Mouse (Mus musculus): ENCODE measurements around the gene Ciita. TPM values are rescaled to one million over a fixed set of nuclear protein-coding genes. Genes with fewer than 3 reads are reported as not detected.

Ciita gene
- 0.29 and 0.40 TPM in 2 replicates for polyA plus RNA-seq (2015; fragmentation: Nextera tagmentation; extraction: Ambion mirVana)

GRCm38 (mm10) chr16:10479857-10480256 lies at the start of gene Ciita:
Gene Ciita (plus strand): TSS chr16:10480059.
- no peak within 1 kb of the TSS for H3K4me3 ChIP-seq
- no peak within 1 kb of the TSS for H3K27ac ChIP-seq
- no peak within 1 kb of the TSS for H3K9ac ChIP-seq
- H3K4me2 ChIP-seq, result no peak within 1 kb of the TSS
- no peaks in the 10 kb centered on the region for H3K27me3 ChIP-seq
- ATAC-seq, result no peak
- no peaks in the 10 kb centered on the region for H3K36me3 ChIP-seq (ENCODE audit: poor library complexity, severe bottlenecking)
- H3K9me3 ChIP-seq (replicated peaks), result no peaks in the 10 kb centered on the region
- WGBS, result 83% methylated on average over 5 of the region's 5 CpGs
- no peaks in the 10 kb centered on the region for H3K4me1 ChIP-seq

- Histone ChIP-seq H3K9me3 (replicated peaks) (no peaks in the 10 kb centered on the region), H3K4me2 (no peak overlapping the region), H3K27ac (no peak overlapping the region), H3K27me3 (no peaks in the 10 kb centered on the region), H3K36me3 (ENCODE audit: poor library complexity, severe bottlenecking) (peaks cover 24% of the 10 kb centered on the region), H3K9ac (no peak overlapping the region), H3K4me3 (no peak overlapping the region), H3K4me1 (no peaks in the 10 kb centered on the region)
- WGBS, result 82% methylated on average over 1 of the region's 1 CpGs
- ATAC-seq, result no peak
Observed at GRCm38 (mm10) chr16:10431911-10432310, 47.9 kb upstream of the Ciita start.

DNA sequence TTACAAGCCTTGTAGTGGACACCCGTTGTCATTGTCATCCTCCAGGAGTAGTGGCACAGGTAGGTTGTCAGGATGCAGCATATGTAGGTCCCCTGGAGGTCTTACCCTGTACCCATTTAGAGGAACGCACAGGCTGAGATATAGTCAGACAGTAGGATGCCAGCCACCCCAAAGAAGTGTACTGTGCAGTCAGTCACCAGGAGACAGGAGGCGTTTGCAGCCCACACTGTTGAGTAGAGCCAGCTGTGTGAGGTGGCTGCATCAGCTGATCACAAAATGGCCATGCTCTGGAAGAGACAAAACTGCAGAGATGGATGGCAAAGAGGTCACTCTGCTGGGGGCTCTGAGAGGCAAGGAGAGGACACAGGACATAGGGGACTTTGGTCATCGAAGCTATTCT lies 47.5 kb upstream of the Ciita start:
- H3K27ac ChIP-seq, result no peak overlapping the region
- H3K36me3 ChIP-seq (ENCODE audit: poor library complexity, severe bottlenecking), result peaks cover 20% of the 10 kb centered on the region
- H3K27me3 ChIP-seq, result no peaks in the 10 kb centered on the region
- no peaks in the 10 kb centered on the region for H3K4me1 ChIP-seq
- no peak overlapping the region for H3K4me2 ChIP-seq
- no peak overlapping the region for H3K9ac ChIP-seq
- no peaks in the 10 kb centered on the region for H3K9me3 ChIP-seq (replicated peaks)
- WGBS, result 92% methylated on average over 4 of the region's 4 CpGs
- ATAC-seq, result no peak
- H3K4me3 ChIP-seq, result no peak overlapping the region

GRCm38 (mm10) chr16:10433344-10433743 lies 46.5 kb upstream of the Ciita start:
- Histone ChIP-seq H3K36me3 (ENCODE audit: poor library complexity, severe bottlenecking) (peaks cover 20% of the 10 kb centered on the region), H3K4me2 (no peak overlapping the region), H3K9me3 (replicated peaks) (no peaks in the 10 kb centered on the region), H3K4me1 (no peaks in the 10 kb centered on the region), H3K27me3 (no peaks in the 10 kb centered on the region), H3K4me3 (no peak overlapping the region), H3K9ac (no peak overlapping the region), H3K27ac (no peak overlapping the region)
- no peak for ATAC-seq
- 92% methylated on average over 5 of the region's 5 CpGs for WGBS

DNA sequence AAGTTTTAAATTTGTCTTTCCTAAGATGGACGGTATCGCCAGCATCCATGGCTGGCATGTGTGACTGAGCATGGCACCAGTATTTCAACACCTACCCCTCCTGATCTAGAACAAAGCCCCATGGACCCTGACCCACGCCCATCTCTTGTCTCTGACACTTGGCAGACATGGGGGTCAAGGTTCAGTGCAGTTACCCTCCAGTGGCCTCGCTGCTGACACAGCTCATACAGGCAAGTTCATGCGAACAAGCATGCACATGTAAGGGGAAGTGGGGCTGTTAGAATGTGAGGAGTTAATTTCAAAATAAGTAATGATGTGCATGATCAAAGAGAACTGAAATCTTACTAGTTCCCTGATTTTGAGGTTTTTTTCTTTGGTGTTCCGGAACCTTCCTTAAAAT lies 43.7 kb upstream of the Ciita start:
- no peaks in the 10 kb centered on the region for H3K9me3 ChIP-seq (replicated peaks)
- no peak overlapping the region for H3K4me2 ChIP-seq
- WGBS, result 90% methylated on average over 6 of the region's 6 CpGs
- peaks cover 29% of the 10 kb centered on the region for H3K36me3 ChIP-seq (ENCODE audit: poor library complexity, severe bottlenecking)
- ATAC-seq, result no peak
- H3K4me1 ChIP-seq, result no peaks in the 10 kb centered on the region
- H3K27me3 ChIP-seq, result no peaks in the 10 kb centered on the region
- no peak overlapping the region for H3K27ac ChIP-seq
- no peak overlapping the region for H3K4me3 ChIP-seq
- no peak overlapping the region for H3K9ac ChIP-seq

- Histone ChIP-seq H3K27me3 (no peaks in the 10 kb centered on the region), H3K9me3 (replicated peaks) (no peaks in the 10 kb centered on the region), H3K4me1 (no peaks in the 10 kb centered on the region), H3K4me3 (no peak overlapping the region), H3K9ac (no peak overlapping the region), H3K36me3 (ENCODE audit: poor library complexity, severe bottlenecking) (peaks cover 19% of the 10 kb centered on the region; the same call in 1 of the 2 replicates), H3K27ac (no peak overlapping the region), H3K4me2 (no peak overlapping the region)
- ATAC-seq, result no peak
- WGBS, result 85% methylated on average over 5 of the region's 5 CpGs
Observed at GRCm38 (mm10) chr16:10438055-10438454, 41.8 kb upstream of the Ciita start.

DNA sequence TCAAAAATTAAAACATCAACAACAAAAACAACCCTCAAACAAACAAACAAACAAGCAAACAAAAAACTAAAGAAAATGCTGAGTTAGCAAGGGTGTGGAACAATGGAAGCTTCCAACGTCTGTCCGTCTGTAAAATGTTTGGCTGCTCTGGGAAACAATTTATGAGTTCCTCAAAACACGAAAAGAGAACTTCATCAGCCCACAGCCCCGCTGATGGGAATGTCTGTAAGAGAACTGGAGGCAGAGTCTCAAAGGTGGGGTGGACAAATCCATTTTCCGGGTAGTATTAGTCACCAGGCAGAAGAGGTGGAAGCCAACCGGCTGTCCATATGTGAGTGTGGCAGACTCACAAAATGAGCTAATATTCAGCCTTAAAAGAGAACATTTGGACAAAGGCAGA lies 38.5 kb upstream of the Ciita start:
- Histone ChIP-seq H3K9ac (no peak overlapping the region), H3K27me3 (no peaks in the 10 kb centered on the region), H3K9me3 (replicated peaks) (no peaks in the 10 kb centered on the region), H3K36me3 (ENCODE audit: poor library complexity, severe bottlenecking) (peaks cover 27% of the 10 kb centered on the region; the same call in 1 of the 2 replicates), H3K4me2 (no peak overlapping the region), H3K4me1 (peaks cover 18% of the 10 kb centered on the region), H3K27ac (no peak overlapping the region), H3K4me3 (no peak overlapping the region)
- ATAC-seq, result no peak
- 92% methylated on average over 6 of the region's 6 CpGs for WGBS

GRCm38 (mm10) chr16:10441761-10442160 lies 38.1 kb upstream of the Ciita start:
- WGBS, result 94% methylated on average over 4 of the region's 4 CpGs
- H3K27ac ChIP-seq, result no peak overlapping the region
- no peak overlapping the region for H3K4me2 ChIP-seq
- H3K36me3 ChIP-seq (ENCODE audit: poor library complexity, severe bottlenecking), result peaks cover 27% of the 10 kb centered on the region; the same call in 1 of the 2 replicates
- no peaks in the 10 kb centered on the region for H3K27me3 ChIP-seq
- no peak overlapping the region for H3K9ac ChIP-seq
- no peak for ATAC-seq
- no peak overlapping the region for H3K4me3 ChIP-seq
- H3K4me1 ChIP-seq, result peaks cover 22% of the 10 kb centered on the region
- no peaks in the 10 kb centered on the region for H3K9me3 ChIP-seq (replicated peaks)

DNA sequence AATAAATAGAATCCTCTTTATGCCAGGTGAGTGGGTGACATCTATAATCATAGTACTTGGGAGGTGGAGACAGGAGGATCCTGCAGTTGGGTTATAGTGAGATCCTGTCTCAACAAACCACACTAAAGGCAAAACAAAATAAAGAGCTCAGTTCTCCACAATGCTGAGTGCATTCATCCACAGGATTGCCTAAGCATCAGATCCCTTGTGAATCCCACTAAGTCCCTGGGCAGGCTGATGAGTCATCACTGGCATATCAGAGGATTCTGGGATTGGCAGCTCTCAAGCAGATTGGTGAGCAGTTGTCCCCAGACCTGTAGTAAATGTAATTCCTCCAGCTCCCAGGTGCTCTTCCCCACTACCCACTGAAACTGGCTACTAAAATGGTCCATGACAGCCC lies 36.1 kb upstream of the Ciita start:
- H3K27ac ChIP-seq, result no peak overlapping the region
- no peak overlapping the region for H3K4me3 ChIP-seq
- ATAC-seq, result no peak
- no peaks in the 10 kb centered on the region for H3K27me3 ChIP-seq
- peaks cover 18% of the 10 kb centered on the region; the same call in 1 of the 2 replicates for H3K36me3 ChIP-seq (ENCODE audit: poor library complexity, severe bottlenecking)
- peaks cover 31% of the 10 kb centered on the region for H3K4me1 ChIP-seq
- H3K9me3 ChIP-seq (replicated peaks), result no peaks in the 10 kb centered on the region
- no peak overlapping the region for H3K9ac ChIP-seq
- H3K4me2 ChIP-seq, result no peak overlapping the region

DNA sequence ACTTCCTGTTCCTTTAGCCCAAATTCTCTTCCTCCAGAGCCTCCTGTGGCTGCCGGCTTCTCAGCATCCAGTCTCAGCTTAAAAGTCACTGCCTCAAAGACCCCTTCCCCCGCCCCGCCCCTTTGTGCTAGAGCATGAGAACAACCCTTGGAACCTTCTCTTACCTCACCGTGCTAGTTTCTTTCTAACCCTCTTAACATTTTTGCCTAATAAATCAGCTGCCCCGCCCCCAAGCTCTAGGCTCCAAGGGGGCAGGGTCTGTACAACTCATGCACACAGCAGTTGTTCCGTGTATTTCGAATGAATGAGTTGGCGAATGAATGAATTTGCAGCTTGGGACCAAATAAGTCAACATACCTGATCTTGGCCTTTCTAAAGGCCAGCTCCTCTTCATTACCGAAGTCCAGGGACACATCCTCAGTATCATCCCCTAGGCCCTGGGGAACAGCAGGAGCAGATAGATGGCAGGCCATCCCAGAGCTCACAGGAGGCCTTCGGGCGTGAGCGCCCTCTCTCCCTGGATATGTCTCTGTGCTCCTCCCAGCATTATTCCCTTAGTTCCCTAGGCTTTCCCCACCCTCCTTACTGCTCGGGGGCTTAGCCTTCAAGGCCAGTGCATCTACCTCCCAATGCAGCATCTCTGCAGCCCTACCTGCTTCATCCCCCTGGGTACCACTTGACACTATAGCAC lies 33.1 kb upstream of the Ciita start:
- WGBS, result 14% methylated on average over 13 of the region's 13 CpGs
- Histone ChIP-seq H3K9ac (peak overlapping the region; percentile 80), H3K36me3 (ENCODE audit: poor library complexity, severe bottlenecking) (0 out of 2 replicates have a peak, but pooled peaks cover 8% of the 10 kb centered on the region), H3K27me3 (no peaks in the 10 kb centered on the region), H3K4me3 (peak overlapping the region; percentile 69), H3K4me2 (peak overlapping the region; percentile 84), H3K27ac (peak overlapping the region; percentile 89), H3K4me1 (peaks cover 31% of the 10 kb centered on the region), H3K9me3 (replicated peaks) (no peaks in the 10 kb centered on the region)
- ATAC-seq, result peak; percentile 82

GRCm38 (mm10) chr16:10447264-10447594 lies 32.6 kb upstream of the Ciita start, which contains the start of gene Tvp23a:
Gene Tvp23a (minus strand): TSS chr16:10447362.
- peak; percentile 100 for ATAC-seq
- Histone ChIP-seq H3K9me3 (replicated peaks) (no peaks in the 10 kb centered on the region), H3K4me3 (peak within 1 kb of the TSS; percentile 69), H3K4me1 (peaks cover 31% of the 10 kb centered on the region), H3K36me3 (ENCODE audit: poor library complexity, severe bottlenecking) (0 out of 2 replicates have a peak, but pooled peaks cover 8% of the 10 kb centered on the region), H3K27me3 (no peaks in the 10 kb centered on the region), H3K9ac (peak within 1 kb of the TSS; percentile 80), H3K4me2 (peak within 1 kb of the TSS; percentile 84), H3K27ac (peak within 1 kb of the TSS; percentile 89)
- under 1% methylated on average over 12 of the region's 12 CpGs for WGBS

GRCm38 (mm10) chr16:10447781-10448180 lies 32.1 kb upstream of the Ciita start:
- peak overlapping the region; percentile 69 for H3K4me3 ChIP-seq
- peaks cover 31% of the 10 kb centered on the region for H3K4me1 ChIP-seq
- H3K27ac ChIP-seq, result peak overlapping the region; percentile 35; the same call in 1 of the 2 replicates
- H3K9me3 ChIP-seq (replicated peaks), result no peaks in the 10 kb centered on the region
- peak overlapping the region; percentile 80 for H3K9ac ChIP-seq
- ATAC-seq, result peak; percentile 14
- WGBS, result 67% methylated on average over 2 of the region's 2 CpGs
- no peaks in the 10 kb centered on the region for H3K27me3 ChIP-seq
- H3K4me2 ChIP-seq, result peak overlapping the region; percentile 84
- H3K36me3 ChIP-seq (ENCODE audit: poor library complexity, severe bottlenecking), result 0 out of 2 replicates have a peak, but pooled peaks cover 8% of the 10 kb centered on the region

GRCm38 (mm10) chr16:10448931-10449330 lies 30.9 kb upstream of the Ciita start:
- Histone ChIP-seq H3K4me3 (no peak overlapping the region), H3K27ac (no peak overlapping the region), H3K27me3 (no peaks in the 10 kb centered on the region), H3K4me1 (peaks cover 28% of the 10 kb centered on the region), H3K9me3 (replicated peaks) (no peaks in the 10 kb centered on the region), H3K9ac (no peak overlapping the region), H3K4me2 (no peak overlapping the region), H3K36me3 (ENCODE audit: poor library complexity, severe bottlenecking) (0 out of 2 replicates have a peak, but pooled peaks cover 2% of the 10 kb centered on the region)
- 89% methylated on average over 9 of the region's 9 CpGs for WGBS
- no peak for ATAC-seq

Data from forebrain, embryonic 13.5 days (tissue).